Mouse (Mus musculus) central nervous system, embryonic 14 days (tissue): ENCODE data around the gene Arrdc3. TPM values are rescaled to one million over a fixed set of nuclear protein-coding genes. Genes with fewer than 3 reads are reported as not detected.

Experiments used
- polyA plus RNA-seq: library from polyadenylated mRNA; depleted of rRNA; stranded (reverse); fragments of >200 nt; gene quantifications from 2 replicates; pipeline ENCODE4 v1.2.3, GENCODE M21; 2012; rRNA removed

The Arrdc3 gene
- polyA plus RNA-seq: 40.7 and 50.8 TPM in 2 replicates

DNA sequence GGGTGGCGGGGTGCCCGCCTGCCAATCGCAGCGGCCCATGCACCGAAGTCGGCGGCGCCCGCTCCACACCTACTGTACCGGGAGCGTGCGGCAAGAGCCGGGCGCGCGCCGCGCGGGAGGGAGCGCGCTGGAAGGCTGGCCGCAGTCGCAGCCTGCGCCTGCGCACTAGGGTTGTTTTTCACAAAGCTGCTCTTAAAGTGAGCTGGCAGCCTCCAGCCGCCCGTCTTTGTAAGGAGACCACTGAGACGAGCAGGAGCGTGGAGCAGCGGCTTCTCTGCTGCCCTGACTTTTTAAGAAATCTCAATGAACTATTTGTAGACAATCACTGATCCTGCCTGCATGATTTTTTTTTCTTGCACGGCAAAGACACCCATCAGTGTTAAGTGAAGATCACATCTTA, at the start of gene Arrdc3:
TSS of gene Arrdc3 (plus strand) at position 195 of the 400 bp plus-strand sequence.

